Mouse (Mus musculus): Measurements from ENCODE around the gene Get4. TPM values are rescaled to one million over a fixed set of nuclear protein-coding genes. Genes with fewer than 3 reads are reported as not detected.

The Get4 gene
- 107 and 109 TPM in 2 replicates for polyA plus RNA-seq (2015; fragmentation: Nextera tagmentation; extraction: Ambion mirVana)

GRCm38 (mm10) chr5:139252081-139252909 is at the start of gene Get4:
Gene Get4 (plus strand): TSS chr5:139252324.
- peak within 1 kb of the TSS; percentile 95 for H3K27ac ChIP-seq (replicated peaks)
- H3K36me3 ChIP-seq (replicated peaks), result peaks cover 64% of the 10 kb centered on the region
- H3K27me3 ChIP-seq, result no peaks in the 10 kb centered on the region
- H3K4me2 ChIP-seq, result peak within 1 kb of the TSS; percentile 99
- peak within 1 kb of the TSS; percentile 97 for H3K4me3 ChIP-seq (replicated peaks)
- peak; percentile 89 for ATAC-seq (ENCODE audit: insufficient read depth)
- no peaks in the 10 kb centered on the region for H3K9me3 ChIP-seq (replicated peaks)
- H3K9ac ChIP-seq, result peak within 1 kb of the TSS; percentile 95
- peaks cover 66% of the 10 kb centered on the region for H3K4me1 ChIP-seq (replicated peaks)
- WGBS (ENCODE audit: insufficient replicate concordance), result under 1% methylated on average over 86 of the region's 90 CpGs

- Histone ChIP-seq H3K4me2 (no peak overlapping the region), H3K4me3 (replicated peaks) (no peak overlapping the region), H3K27me3 (no peaks in the 10 kb centered on the region), H3K27ac (replicated peaks) (no peak overlapping the region), H3K9ac (peak overlapping the region; percentile 19; the same call in 1 of the 2 replicates), H3K36me3 (replicated peaks) (peaks cover 4% of the 10 kb centered on the region; the same call in 1 of the 2 replicates), H3K9me3 (replicated peaks) (no peaks in the 10 kb centered on the region), H3K4me1 (replicated peaks) (peaks cover 86% of the 10 kb centered on the region)
- no peak for ATAC-seq (ENCODE audit: insufficient read depth)
- 77% methylated on average over 5 of the region's 5 CpGs for WGBS (ENCODE audit: insufficient replicate concordance)
Measured at GRCm38 (mm10) chr5:139203312-139203711, 48.8 kb upstream of the Get4 start.

GRCm38 (mm10) chr5:139206081-139206480 is 46.0 kb upstream of the Get4 start:
- Histone ChIP-seq H3K36me3 (replicated peaks) (peaks cover 25% of the 10 kb centered on the region), H3K27ac (replicated peaks) (no peak overlapping the region)

GRCm38 (mm10) chr5:139206525-139206924 is 45.6 kb upstream of the Get4 start:
- WGBS (ENCODE audit: insufficient replicate concordance), result 41% methylated on average over 7 of the region's 7 CpGs
- H3K4me1 ChIP-seq (replicated peaks), result peaks cover 69% of the 10 kb centered on the region
- no peak overlapping the region for H3K4me3 ChIP-seq (replicated peaks)
- no peaks in the 10 kb centered on the region for H3K9me3 ChIP-seq (replicated peaks)
- ATAC-seq (ENCODE audit: insufficient read depth), result no peak
- no peak overlapping the region for H3K4me2 ChIP-seq
- no peak overlapping the region for H3K9ac ChIP-seq
- H3K27ac ChIP-seq (replicated peaks), result no peak overlapping the region
- H3K36me3 ChIP-seq (replicated peaks), result peaks cover 26% of the 10 kb centered on the region
- H3K27me3 ChIP-seq, result no peaks in the 10 kb centered on the region

More at GRCm38 (mm10) chr5:139206081-139206480, 46.0 kb upstream of the Get4 start:
- peaks cover 73% of the 10 kb centered on the region for H3K4me1 ChIP-seq (replicated peaks)
- no peaks in the 10 kb centered on the region for H3K9me3 ChIP-seq (replicated peaks)
- H3K4me3 ChIP-seq (replicated peaks), result no peak overlapping the region
- WGBS (ENCODE audit: insufficient replicate concordance), result 70% methylated on average over 4 of the region's 4 CpGs
- ATAC-seq (ENCODE audit: insufficient read depth), result no peak
- H3K27me3 ChIP-seq, result no peaks in the 10 kb centered on the region
- no peak overlapping the region for H3K9ac ChIP-seq
- no peak overlapping the region for H3K4me2 ChIP-seq

- Histone ChIP-seq H3K4me1 (replicated peaks) (peaks cover 53% of the 10 kb centered on the region), H3K4me2 (no peak overlapping the region), H3K27ac (replicated peaks) (no peak overlapping the region; the same call in 1 of the 2 replicates), H3K4me3 (replicated peaks) (no peak overlapping the region), H3K9ac (no peak overlapping the region), H3K27me3 (no peaks in the 10 kb centered on the region), H3K9me3 (replicated peaks) (no peaks in the 10 kb centered on the region), H3K36me3 (replicated peaks) (peaks cover 40% of the 10 kb centered on the region)
- ATAC-seq (ENCODE audit: insufficient read depth), result no peak
Measured at GRCm38 (mm10) chr5:139208183-139208582, 43.9 kb upstream of the Get4 start.

GRCm38 (mm10) chr5:139208871-139209684 is 43.0 kb upstream of the Get4 start:
- Histone ChIP-seq H3K4me1 (replicated peaks) (peaks cover 47% of the 10 kb centered on the region), H3K9ac (no peak overlapping the region), H3K4me2 (no peak overlapping the region), H3K36me3 (replicated peaks) (peaks cover 45% of the 10 kb centered on the region), H3K4me3 (replicated peaks) (no peak overlapping the region), H3K27ac (replicated peaks) (no peak overlapping the region), H3K9me3 (replicated peaks) (no peaks in the 10 kb centered on the region), H3K27me3 (no peaks in the 10 kb centered on the region)
- WGBS (ENCODE audit: insufficient replicate concordance), result 81% methylated on average over 10 of the region's 10 CpGs
- no peak for ATAC-seq (ENCODE audit: insufficient read depth)

- H3K27ac ChIP-seq (replicated peaks), result no peak overlapping the region
- peaks cover 51% of the 10 kb centered on the region for H3K36me3 ChIP-seq (replicated peaks)
- H3K4me1 ChIP-seq (replicated peaks), result peaks cover 41% of the 10 kb centered on the region
- WGBS (ENCODE audit: insufficient replicate concordance), result 86% methylated on average over 7 of the region's 7 CpGs
- no peak for ATAC-seq (ENCODE audit: insufficient read depth)
- no peak overlapping the region for H3K9ac ChIP-seq
- no peaks in the 10 kb centered on the region for H3K27me3 ChIP-seq
- H3K4me2 ChIP-seq, result no peak overlapping the region
- H3K9me3 ChIP-seq (replicated peaks), result no peaks in the 10 kb centered on the region
- H3K4me3 ChIP-seq (replicated peaks), result no peak overlapping the region
Measured at GRCm38 (mm10) chr5:139209685-139210026, 42.5 kb upstream of the Get4 start.

GRCm38 (mm10) chr5:139211737-139212385 is 40.3 kb upstream of the Get4 start:
- Histone ChIP-seq H3K36me3 (replicated peaks) (peaks cover 73% of the 10 kb centered on the region), H3K4me3 (replicated peaks) (no peak overlapping the region), H3K4me1 (replicated peaks) (peaks cover 19% of the 10 kb centered on the region), H3K27me3 (no peaks in the 10 kb centered on the region), H3K9ac (no peak overlapping the region), H3K9me3 (replicated peaks) (no peaks in the 10 kb centered on the region), H3K4me2 (no peak overlapping the region), H3K27ac (replicated peaks) (no peak overlapping the region)
- WGBS (ENCODE audit: insufficient replicate concordance), result 87% methylated on average over 11 of the region's 11 CpGs
- ATAC-seq (ENCODE audit: insufficient read depth), result no peak

- Histone ChIP-seq H3K4me2 (no peak overlapping the region), H3K9me3 (replicated peaks) (no peaks in the 10 kb centered on the region), H3K4me3 (replicated peaks) (no peak overlapping the region), H3K27me3 (no peaks in the 10 kb centered on the region), H3K36me3 (replicated peaks) (peaks cover 72% of the 10 kb centered on the region), H3K27ac (replicated peaks) (no peak overlapping the region), H3K4me1 (replicated peaks) (peaks cover 2% of the 10 kb centered on the region), H3K9ac (no peak overlapping the region)
- no peak for ATAC-seq (ENCODE audit: insufficient read depth)
Measured at GRCm38 (mm10) chr5:139214298-139214697, 37.8 kb upstream of the Get4 start.

GRCm38 (mm10) chr5:139215184-139215583 is 36.9 kb upstream of the Get4 start:
- ATAC-seq (ENCODE audit: insufficient read depth), result no peak
- Histone ChIP-seq H3K4me3 (replicated peaks) (no peak overlapping the region), H3K27ac (replicated peaks) (no peak overlapping the region), H3K27me3 (no peaks in the 10 kb centered on the region), H3K4me2 (no peak overlapping the region), H3K4me1 (replicated peaks) (peaks cover 2% of the 10 kb centered on the region; the same call in 1 of the 2 replicates), H3K9ac (no peak overlapping the region), H3K36me3 (replicated peaks) (peaks cover 69% of the 10 kb centered on the region), H3K9me3 (replicated peaks) (no peaks in the 10 kb centered on the region)
- WGBS (ENCODE audit: insufficient replicate concordance), result 88% methylated on average over 5 of the region's 5 CpGs

- no peak overlapping the region for H3K4me3 ChIP-seq (replicated peaks)
- no peak for ATAC-seq (ENCODE audit: insufficient read depth)
- H3K27ac ChIP-seq (replicated peaks), result no peak overlapping the region
- H3K27me3 ChIP-seq, result no peaks in the 10 kb centered on the region
- H3K36me3 ChIP-seq (replicated peaks), result peaks cover 69% of the 10 kb centered on the region
- WGBS (ENCODE audit: insufficient replicate concordance), result 75% methylated on average over 2 of the region's 2 CpGs
- H3K9me3 ChIP-seq (replicated peaks), result no peaks in the 10 kb centered on the region
- H3K9ac ChIP-seq, result no peak overlapping the region
- peaks cover 5% of the 10 kb centered on the region; the same call in 1 of the 2 replicates for H3K4me1 ChIP-seq (replicated peaks)
- H3K4me2 ChIP-seq, result no peak overlapping the region
Measured at GRCm38 (mm10) chr5:139216121-139216520, 36.0 kb upstream of the Get4 start.

Data from liver, embryonic 15.5 days (tissue).